Mouse (Mus musculus) myocyte (in vitro differentiated cells): ENCODE measurements around the gene Helb. TPM values are rescaled to one million over a fixed set of nuclear protein-coding genes. Genes with fewer than 3 reads are reported as not detected.
"Not testable (repeated sequence)": the region's sequence is repeated elsewhere in the genome, so short reads cannot be mapped to it uniquely, and the experiment has no call there.

ENCODE experiments used
- H3K27me3 ChIP-seq: one replicate; pipeline ENCODE4 v1.6.1; 2011; ENCODE audit not compliant: control insufficient read depth, insufficient read depth, insufficient read length
- H3K36me3 ChIP-seq: one replicate; pipeline ENCODE4 v1.6.1; 2011; ENCODE audit not compliant: control insufficient read depth, insufficient read depth
- H3K4me2 ChIP-seq: one replicate; pipeline ENCODE4 v1.6.1; 2011; ENCODE audit warnings: low read depth, control low read depth
- H3K4me3 ChIP-seq: one replicate; pipeline ENCODE4 v1.5.1; 2011; ENCODE audit warnings: mild to moderate bottlenecking, control low read depth, moderate library complexity
- H3K79me2 ChIP-seq: one replicate; pipeline ENCODE4 v1.6.1; 2011; ENCODE audit not compliant: control insufficient read depth, insufficient read depth
- H3ac ChIP-seq: one replicate; pipeline ENCODE4 v1.6.1; 2011; ENCODE audit not compliant: control insufficient read depth, insufficient read length
- CEBPB ChIP-seq: IDR thresholded peaks from 2 replicates; pipeline ENCODE4 v1.6.1; 2011; ENCODE audit warnings: mild to moderate bottlenecking, moderate library complexity; ENCODE audit not compliant: poor library complexity, insufficient read depth, severe bottlenecking
- E2F4 ChIP-seq: IDR thresholded peaks from one replicate; pipeline ENCODE4 v1.6.1; 2011; ENCODE audit warnings: mild to moderate bottlenecking, control low read depth, moderate library complexity; ENCODE audit not compliant: insufficient read depth
- MAX ChIP-seq: IDR thresholded peaks from one replicate; pipeline ENCODE4 v1.6.1; 2011; ENCODE audit warnings: low read depth, mild to moderate bottlenecking, control low read depth
- MYOD1 ChIP-seq, 3 experiments: IDR thresholded peaks; one replicate each; pipeline ENCODE4 v1.6.1; 2011; ENCODE audit warnings: control low read depth in 2 of 3, low read depth in 2 of 3, mild to moderate bottlenecking in 2 of 3, moderate library complexity in 1 of 3; ENCODE audit not compliant: insufficient read length in 2 of 3, control insufficient read depth in 1 of 3
- MYOG ChIP-seq, 3 experiments: IDR thresholded peaks; one replicate each; pipeline ENCODE4 v1.6.1; 2011; ENCODE audit warnings: control low read depth in 2 of 3, low read depth in 2 of 3, mild to moderate bottlenecking in 2 of 3; ENCODE audit not compliant: insufficient read length in 2 of 3, control insufficient read depth in 1 of 3, insufficient read depth in 1 of 3
- POLR2A ChIP-seq: IDR thresholded peaks from one replicate; pipeline ENCODE4 v1.6.1; 2011; ENCODE audit warnings: low read depth, mild to moderate bottlenecking, control low read depth, moderate library complexity; ENCODE audit not compliant: insufficient read length
- POLR2AphosphoS2 ChIP-seq: IDR thresholded peaks from one replicate; pipeline ENCODE4 v1.6.1; 2011; ENCODE audit warnings: low read depth, control low read depth; ENCODE audit not compliant: insufficient read length
- REST ChIP-seq: IDR thresholded peaks from one replicate; pipeline ENCODE4 v1.6.1; 2011; ENCODE audit warnings: mild to moderate bottlenecking, control low read depth, moderate library complexity; ENCODE audit not compliant: insufficient read depth, insufficient read length
- SRF ChIP-seq: IDR thresholded peaks from one replicate; pipeline ENCODE4 v1.6.1; 2011; ENCODE audit warnings: low read depth; ENCODE audit not compliant: control insufficient read depth, insufficient read length
- TCF12 ChIP-seq: IDR thresholded peaks from one replicate; pipeline ENCODE4 v1.6.1; 2011; ENCODE audit warnings: mild to moderate bottlenecking, control low read depth; ENCODE audit not compliant: poor library complexity, insufficient read depth, severe bottlenecking
- TCF3 ChIP-seq: IDR thresholded peaks from one replicate; pipeline ENCODE4 v1.6.1; 2011; ENCODE audit warnings: low read depth, control low read depth; ENCODE audit not compliant: insufficient read length
- USF1 ChIP-seq: IDR thresholded peaks from one replicate; pipeline ENCODE4 v1.6.1; 2011; ENCODE audit warnings: low read depth, mild to moderate bottlenecking, control low read depth, moderate library complexity
- polyA plus RNA-seq: library from polyadenylated mRNA; unstranded; fragments of >200 nt; fragmentation: generic; extraction: Trizol; gene quantifications from one replicate; pipeline ENCODE4 v1.2.1, GENCODE M21; 2012; ENCODE audit warnings: missing spikeins

Helb gene
- polyA plus RNA-seq, 1 experiment = 5.4 TPM

DNA sequence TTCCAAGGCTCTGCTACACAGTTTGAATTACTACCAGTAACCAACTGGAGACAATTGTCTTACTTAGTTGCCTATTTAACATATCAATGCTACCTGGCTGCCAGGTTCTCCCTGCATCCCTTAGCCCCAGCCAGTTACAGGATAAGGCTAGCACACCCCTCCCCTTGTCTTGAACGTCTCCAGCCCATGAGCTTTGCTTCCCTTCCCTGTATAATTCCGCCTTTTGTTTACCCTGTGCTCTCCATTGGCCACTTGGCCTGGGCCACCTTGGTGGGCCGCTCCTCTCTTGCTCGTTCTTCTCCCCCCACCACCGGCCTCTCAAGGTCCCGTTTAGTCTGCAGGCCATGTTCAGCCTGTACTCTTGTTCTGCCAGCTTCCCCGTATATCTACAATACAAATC lies 1.7 kb upstream of the Helb start:
- Histone ChIP-seq H3ac (no peak overlapping the region), H3K4me3 (no peak overlapping the region), H3K27me3 (no peaks in the 10 kb centered on the region), H3K4me2 (no peak overlapping the region), H3K36me3 (no peaks in the 10 kb centered on the region), H3K79me2 (no peaks in the 10 kb centered on the region)
- no peak for TF ChIP-seq USF1
- TF ChIP-seq MYOG (IDR thresholded peaks at IDR 0.05; ENCODE audit: control insufficient read depth in 1 of 3, insufficient read depth in 1 of 3, insufficient read length in 2 of 3, low read depth in 2 of 3) = no peak
- TF ChIP-seq POLR2A = no peak
- no peak for TF ChIP-seq MYOD1 (IDR thresholded peaks at IDR 0.05; ENCODE audit: control insufficient read depth in 1 of 3, insufficient read length in 2 of 3, low read depth in 2 of 3)
- no peak for TF ChIP-seq SRF
- TF ChIP-seq MAX = no peak
- TF ChIP-seq TCF3 = no peak
- TF ChIP-seq REST = no peak
- no peak for TF ChIP-seq CEBPB
- no peak for TF ChIP-seq E2F4
- no peak for TF ChIP-seq TCF12
- TF ChIP-seq POLR2AphosphoS2 = no peak

GRCm38 (mm10) chr10:120113980-120114379 lies 1.2 kb upstream of the Helb start:
- Histone ChIP-seq H3ac (no peak overlapping the region), H3K4me3 (no peak overlapping the region), H3K36me3 (no peaks in the 10 kb centered on the region), H3K4me2 (no peak overlapping the region), H3K27me3 (no peaks in the 10 kb centered on the region), H3K79me2 (no peaks in the 10 kb centered on the region)
- TF ChIP-seq MYOG (IDR thresholded peaks at IDR 0.05; ENCODE audit: control insufficient read depth in 1 of 3, insufficient read depth in 1 of 3, insufficient read length in 2 of 3, low read depth in 2 of 3) (no peak), MYOD1 (IDR thresholded peaks at IDR 0.05; ENCODE audit: control insufficient read depth in 1 of 3, insufficient read length in 2 of 3, low read depth in 2 of 3) (no peak), TCF12 (no peak), CEBPB (no peak), SRF (no peak), POLR2AphosphoS2 (no peak), MAX (no peak), E2F4 (no peak), TCF3 (no peak), REST (no peak)

GRCm38 (mm10) chr10:120113482-120113881 lies 695 bp upstream of the Helb start:
- peak overlapping the region; percentile 68 for H3K4me3 ChIP-seq
- H3K79me2 ChIP-seq, H3K36me3 ChIP-seq, H3K27me3 ChIP-seq, H3ac ChIP-seq: not testable (repeated sequence)
- H3K4me2 ChIP-seq = peak overlapping the region; percentile 73

GRCm38 (mm10) chr10:120111691-120112319 lies 982 bp downstream of the Helb start:
- Histone ChIP-seq H3ac (peak overlapping the region; percentile 1), H3K4me3 (peak overlapping the region; percentile 68), H3K36me3 (peaks cover 1% of the 10 kb centered on the region), H3K79me2 (no peaks in the 10 kb centered on the region), H3K4me2 (peak overlapping the region; percentile 88), H3K27me3 (no peaks in the 10 kb centered on the region)
- no peak for TF ChIP-seq POLR2A

DNA sequence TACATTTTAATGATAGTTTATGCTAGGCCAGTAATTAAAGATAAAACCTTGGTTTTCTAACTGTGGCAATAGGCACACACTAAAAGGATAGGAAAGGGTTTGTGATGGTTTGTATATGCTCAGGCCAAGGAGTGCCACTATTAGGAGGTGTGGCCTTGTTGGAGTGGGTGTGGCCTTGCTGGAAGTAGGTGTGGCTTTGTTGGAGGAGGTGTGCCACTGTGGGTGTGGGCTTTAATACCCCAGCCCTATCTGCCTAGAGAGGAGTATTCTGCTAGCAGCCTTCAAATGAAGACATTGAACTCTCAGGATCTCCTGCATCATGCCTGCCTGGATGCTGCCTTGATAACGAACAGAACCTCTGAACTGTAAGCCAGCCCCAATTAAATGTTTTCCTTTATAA lies 12.0 kb downstream of the Helb start:
- Histone ChIP-seq H3K36me3 (peaks cover 21% of the 10 kb centered on the region), H3ac (no peak overlapping the region), H3K79me2 (no peaks in the 10 kb centered on the region), H3K4me2 (no peak overlapping the region), H3K27me3 (no peaks in the 10 kb centered on the region), H3K4me3 (no peak overlapping the region)
- TF ChIP-seq TCF12 (no peak), POLR2AphosphoS2 (no peak), SRF (no peak), USF1 (no peak), E2F4 (no peak), POLR2A (no peak), TCF3 (no peak), REST (no peak), MYOD1 (IDR thresholded peaks at IDR 0.05; ENCODE audit: control insufficient read depth in 1 of 3, insufficient read length in 2 of 3, low read depth in 2 of 3) (no peak)

GRCm38 (mm10) chr10:120097564-120097963 lies 15.2 kb downstream of the Helb start:
- TF ChIP-seq E2F4 = no peak
- TF ChIP-seq REST = no peak
- TF ChIP-seq POLR2AphosphoS2 = no peak
- TF ChIP-seq MYOG (IDR thresholded peaks at IDR 0.05; ENCODE audit: control insufficient read depth in 1 of 3, insufficient read depth in 1 of 3, insufficient read length in 2 of 3, low read depth in 2 of 3) = no peak
- TF ChIP-seq POLR2A = no peak
- TF ChIP-seq MYOD1 (IDR thresholded peaks at IDR 0.05; ENCODE audit: control insufficient read depth in 1 of 3, insufficient read length in 2 of 3, low read depth in 2 of 3) = no peak
- TF ChIP-seq TCF3 = no peak
- TF ChIP-seq MAX = no peak
- no peak for TF ChIP-seq USF1
- no peak for TF ChIP-seq TCF12
- TF ChIP-seq SRF = no peak
- TF ChIP-seq CEBPB = no peak
- Histone ChIP-seq H3ac (no peak overlapping the region), H3K4me3 (no peak overlapping the region), H3K4me2 (no peak overlapping the region), H3K79me2 (no peaks in the 10 kb centered on the region), H3K36me3 (peaks cover 26% of the 10 kb centered on the region), H3K27me3 (no peaks in the 10 kb centered on the region)
